Mouse (Mus musculus): ENCODE results near the gene Irx5. TPM values are rescaled to one million over a fixed set of nuclear protein-coding genes. Genes with fewer than 3 reads are reported as not detected.

The Irx5 gene
- polyA plus RNA-seq, 1 experiment: 5.8 TPM

DNA sequence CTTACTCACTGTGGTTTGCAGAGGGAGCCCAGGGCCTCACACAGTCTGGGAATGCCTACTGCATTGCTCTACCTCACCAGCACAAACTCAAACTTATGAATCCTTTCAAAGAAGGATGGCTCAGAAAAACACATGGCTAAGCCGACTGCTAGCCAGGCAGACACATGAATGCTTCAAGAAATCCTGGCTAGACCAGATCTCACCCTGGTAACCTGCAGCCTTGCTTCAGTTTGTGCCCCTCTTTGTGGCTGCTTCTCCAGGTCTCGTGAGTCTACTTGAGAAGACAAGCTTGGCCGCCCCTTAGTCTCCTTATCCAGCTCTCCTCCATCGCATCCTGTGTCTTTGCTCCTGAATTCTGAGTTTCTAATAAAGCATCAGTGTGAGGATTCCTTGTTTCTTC is 13.9 kb upstream of the Irx5 start:
- Histone ChIP-seq H3K4me3 (ENCODE audit: insufficient read depth, low read length) (no peak overlapping the region), H3K27ac (ENCODE audit: insufficient read depth, low read length) (no peak overlapping the region), H3K4me1 (ENCODE audit: control insufficient read depth, insufficient read depth, low read length) (no peaks in the 10 kb centered on the region)
- no peak for TF ChIP-seq POLR2A (IDR thresholded peaks at IDR 0.05; ENCODE audit: low read depth, low read length)
- TF ChIP-seq CTCF (IDR thresholded peaks at IDR 0.05; ENCODE audit: borderline replicate concordance, insufficient read depth, low read length): no peak

- TF ChIP-seq CTCF (IDR thresholded peaks at IDR 0.05; ENCODE audit: borderline replicate concordance, insufficient read depth, low read length) (no peak), POLR2A (IDR thresholded peaks at IDR 0.05; ENCODE audit: low read depth, low read length) (no peak)
- no peak overlapping the region for H3K27ac ChIP-seq (ENCODE audit: insufficient read depth, low read length)
- no peaks in the 10 kb centered on the region for H3K4me1 ChIP-seq (ENCODE audit: control insufficient read depth, insufficient read depth, low read length)
- H3K4me3 ChIP-seq (ENCODE audit: insufficient read depth, low read length): no peak overlapping the region
These were observed 7.4 kb upstream of the Irx5 start for GRCm38 (mm10) chr8:92349898-92350486.

GRCm38 (mm10) chr8:92353405-92353804 is 4.0 kb upstream of the Irx5 start:
- Histone ChIP-seq H3K27ac (ENCODE audit: insufficient read depth, low read length) (no peak overlapping the region), H3K4me3 (ENCODE audit: insufficient read depth, low read length) (peak overlapping the region; percentile 7; the same call in 1 of the 2 replicates), H3K4me1 (ENCODE audit: control insufficient read depth, insufficient read depth, low read length) (no peaks in the 10 kb centered on the region)
- TF ChIP-seq POLR2A (IDR thresholded peaks at IDR 0.05; ENCODE audit: low read depth, low read length) (no peak), CTCF (IDR thresholded peaks at IDR 0.05; ENCODE audit: borderline replicate concordance, insufficient read depth, low read length) (no peak)

- Histone ChIP-seq H3K27ac (ENCODE audit: insufficient read depth, low read length) (0 out of 2 replicates have a peak overlapping the region, but pooled peaks have one; percentile 17), H3K4me3 (ENCODE audit: insufficient read depth, low read length) (peak overlapping the region; percentile 46), H3K4me1 (ENCODE audit: control insufficient read depth, insufficient read depth, low read length) (no peaks in the 10 kb centered on the region)
- TF ChIP-seq CTCF (IDR thresholded peaks at IDR 0.05; ENCODE audit: borderline replicate concordance, insufficient read depth, low read length): no peak
- TF ChIP-seq POLR2A (IDR thresholded peaks at IDR 0.05; ENCODE audit: low read depth, low read length): no peak
These were observed 2.6 kb upstream of the Irx5 start for GRCm38 (mm10) chr8:92354536-92355482.

- peak; percentile 69 for TF ChIP-seq POLR2A (IDR thresholded peaks at IDR 0.05; ENCODE audit: low read depth, low read length)
- TF ChIP-seq CTCF (IDR thresholded peaks at IDR 0.05; ENCODE audit: borderline replicate concordance, insufficient read depth, low read length): 0 out of 2 replicates have a peak, but pooled peaks have one; percentile 31
- Histone ChIP-seq H3K4me1 (ENCODE audit: control insufficient read depth, insufficient read depth, low read length) (no peaks in the 10 kb centered on the region), H3K27ac (ENCODE audit: insufficient read depth, low read length) (peak overlapping the region; percentile 74), H3K4me3 (ENCODE audit: insufficient read depth, low read length) (peak overlapping the region; percentile 66)
These were observed 1.5 kb upstream of the Irx5 start for GRCm38 (mm10) chr8:92355701-92356612.

GRCm38 (mm10) chr8:92356613-92357375 is 631 bp upstream of the Irx5 start:
- TF ChIP-seq POLR2A (IDR thresholded peaks at IDR 0.05; ENCODE audit: low read depth, low read length): no peak
- TF ChIP-seq CTCF (IDR thresholded peaks at IDR 0.05; ENCODE audit: borderline replicate concordance, insufficient read depth, low read length): no peak
- Histone ChIP-seq H3K4me3 (ENCODE audit: insufficient read depth, low read length) (peak overlapping the region; percentile 66), H3K27ac (ENCODE audit: insufficient read depth, low read length) (peak overlapping the region; percentile 77), H3K4me1 (ENCODE audit: control insufficient read depth, insufficient read depth, low read length) (no peaks in the 10 kb centered on the region)

- TF ChIP-seq POLR2A (IDR thresholded peaks at IDR 0.05; ENCODE audit: low read depth, low read length) (no peak), CTCF (IDR thresholded peaks at IDR 0.05; ENCODE audit: borderline replicate concordance, insufficient read depth, low read length) (no peak)
- peak overlapping the region; percentile 62 for H3K4me3 ChIP-seq (ENCODE audit: insufficient read depth, low read length)
- no peaks in the 10 kb centered on the region for H3K4me1 ChIP-seq (ENCODE audit: control insufficient read depth, insufficient read depth, low read length)
- peak overlapping the region; percentile 73 for H3K27ac ChIP-seq (ENCODE audit: insufficient read depth, low read length)
These were observed 945 bp downstream of the Irx5 start for GRCm38 (mm10) chr8:92358141-92358999.
